Mouse (Mus musculus) right cerebral cortex, postnatal 25 days (tissue): ENCODE measurements around the gene Bcap29.
"Not testable (repeated sequence)": the region's sequence is repeated elsewhere in the genome, so short reads cannot be mapped to it uniquely, and the experiment has no call there.

Experiments
- DNase-seq: peaks from one replicate; pipeline ENCODE4 v3.0.0; 2022

Gene Bcap29

DNA sequence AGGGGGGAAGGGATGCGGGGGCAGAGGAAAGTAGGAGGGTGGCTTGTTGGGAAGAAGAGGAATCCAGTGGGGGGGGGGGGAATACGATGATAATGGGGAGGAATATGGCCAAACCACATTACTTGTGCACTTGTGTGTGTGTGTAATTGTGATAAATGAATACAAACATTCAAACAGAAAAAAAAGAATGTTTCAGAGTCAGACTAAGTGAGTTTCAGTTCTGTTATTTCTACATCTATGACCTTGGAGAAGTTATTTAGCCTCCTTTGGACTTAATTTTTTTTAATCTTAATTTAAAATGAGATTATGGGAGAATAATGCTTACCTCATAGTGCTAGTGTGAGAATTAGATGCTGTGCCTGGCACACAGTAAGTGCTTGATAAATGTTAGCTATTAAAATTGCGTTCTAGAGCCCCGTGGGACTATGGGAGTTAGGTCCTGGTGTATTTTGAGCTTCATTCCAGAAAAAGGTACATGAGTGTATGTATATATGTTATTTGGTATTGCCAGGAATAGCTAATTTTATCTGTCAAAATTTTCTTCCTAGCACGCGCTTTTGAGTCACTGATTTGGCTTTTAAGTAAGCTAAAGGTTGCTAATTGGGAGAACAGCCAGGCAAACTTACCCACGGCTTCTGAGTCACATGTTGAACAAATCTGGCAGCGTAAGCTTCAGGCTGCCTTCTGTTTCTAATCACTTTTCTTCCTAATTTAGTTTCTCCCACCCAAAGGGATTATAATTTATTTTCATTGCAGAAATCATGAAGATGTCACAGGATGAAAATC, 55.6 kb downstream of the Bcap29 start:
- peak; percentile 51 for DNase-seq

- DNase-seq, result no peak
Observed at GRCm38 (mm10) chr12:31574506-31574905, 60.0 kb downstream of the Bcap29 start.

DNA sequence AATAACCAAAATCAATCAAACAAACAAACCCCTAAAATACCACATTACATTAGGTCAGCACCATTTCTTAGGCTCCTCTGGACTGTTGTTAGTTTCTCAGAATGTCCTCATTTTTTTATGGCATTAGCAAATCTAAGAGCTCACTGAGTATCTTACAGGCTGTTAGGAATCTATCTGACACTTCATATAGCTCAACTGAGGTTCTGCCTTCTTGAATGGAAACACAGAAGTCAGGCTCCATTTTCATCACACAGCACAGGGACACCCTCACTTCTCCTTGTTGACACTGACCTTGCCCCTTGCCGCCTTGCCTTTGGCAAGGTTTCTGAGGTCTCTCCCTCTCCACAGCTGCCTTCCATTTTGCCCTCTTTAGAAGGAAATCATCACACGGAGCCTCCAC, 64.7 kb downstream of the Bcap29 start:
- DNase-seq, result no peak

DNA sequence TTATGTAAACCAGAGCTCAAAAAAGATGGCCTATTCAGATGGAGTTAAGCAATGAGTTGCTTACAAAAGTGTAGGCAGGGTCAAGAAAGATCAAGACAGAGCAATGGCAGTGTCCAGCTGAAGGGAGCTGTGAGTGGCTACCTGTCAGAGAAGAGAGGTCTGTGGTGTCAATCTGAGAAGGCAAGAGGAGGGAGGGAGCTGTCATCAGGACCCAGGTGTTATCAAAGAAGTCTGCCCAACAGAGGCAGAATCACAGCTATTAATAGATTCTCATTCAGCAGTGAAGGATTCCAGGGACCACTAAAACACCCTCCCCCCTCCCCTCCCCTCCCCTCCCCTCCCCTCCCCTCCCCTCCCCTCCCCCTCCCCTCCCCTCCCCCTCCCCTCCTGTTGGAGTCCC, 65.8 kb downstream of the Bcap29 start:
- no peak for DNase-seq

GRCm38 (mm10) chr12:31567535-31567934, 66.9 kb downstream of the Bcap29 start:
- not testable (repeated sequence) for DNase-seq

DNA sequence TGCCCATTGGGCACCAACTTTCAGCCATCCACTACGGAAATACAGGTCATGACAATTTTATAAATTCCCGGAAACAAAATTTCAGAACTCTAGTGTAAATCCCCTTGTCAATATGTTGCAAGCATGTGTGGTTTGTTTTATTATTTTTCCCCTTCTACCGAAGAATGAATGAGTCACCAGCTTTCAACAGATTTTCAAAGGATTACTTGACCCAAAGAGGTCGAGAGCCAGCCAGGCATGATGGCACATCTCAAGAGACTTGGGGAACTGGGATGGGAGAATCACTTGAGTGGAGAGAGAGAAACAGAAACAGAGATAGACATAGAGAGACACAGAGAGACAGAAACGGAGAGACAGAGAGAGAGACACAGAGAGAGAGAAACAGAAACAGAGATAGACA, 73.7 kb downstream of the Bcap29 start:
- DNase-seq, result no peak

DNA sequence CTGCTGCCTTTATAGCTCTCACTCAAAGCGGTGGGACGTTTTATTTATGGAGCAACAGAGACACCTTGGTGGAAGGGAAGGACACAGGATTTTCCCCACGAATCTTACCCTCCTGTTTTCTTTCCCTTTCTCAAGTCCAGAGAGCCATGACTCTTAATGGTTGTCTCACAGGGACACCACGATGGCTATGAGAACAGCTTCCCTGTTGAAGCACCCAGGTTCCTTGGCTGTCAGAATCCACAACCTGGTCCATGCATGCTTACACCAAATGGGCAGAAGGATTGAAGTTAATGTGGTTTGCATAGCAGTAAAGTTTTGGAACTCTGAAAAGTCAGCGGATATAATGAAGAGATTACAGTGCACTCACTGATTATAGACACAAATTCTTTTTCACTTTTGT, 74.5 kb downstream of the Bcap29 start:
- DNase-seq, result no peak

DNA sequence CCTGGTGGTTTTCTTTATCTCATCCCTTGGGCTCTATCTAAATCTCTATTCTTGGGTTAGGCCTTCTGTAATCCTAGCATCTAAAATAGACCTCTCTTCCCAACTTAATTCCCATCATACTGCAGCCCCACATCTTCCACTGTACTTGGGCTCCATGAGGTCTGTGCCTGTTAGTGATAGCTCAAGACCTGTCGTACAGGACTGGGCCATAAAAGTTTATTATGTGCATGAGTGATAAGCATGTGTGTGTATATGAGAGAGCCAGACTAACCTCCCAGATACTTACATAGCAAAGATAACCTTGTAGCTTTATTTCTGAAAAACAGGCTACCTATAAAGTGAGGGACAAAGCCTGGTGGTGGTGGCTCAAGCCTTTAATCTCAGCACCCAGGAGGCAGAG, 80.1 kb downstream of the Bcap29 start:
- no peak for DNase-seq

GRCm38 (mm10) chr12:31551252-31551651, 83.2 kb downstream of the Bcap29 start:
- DNase-seq, result no peak

DNA sequence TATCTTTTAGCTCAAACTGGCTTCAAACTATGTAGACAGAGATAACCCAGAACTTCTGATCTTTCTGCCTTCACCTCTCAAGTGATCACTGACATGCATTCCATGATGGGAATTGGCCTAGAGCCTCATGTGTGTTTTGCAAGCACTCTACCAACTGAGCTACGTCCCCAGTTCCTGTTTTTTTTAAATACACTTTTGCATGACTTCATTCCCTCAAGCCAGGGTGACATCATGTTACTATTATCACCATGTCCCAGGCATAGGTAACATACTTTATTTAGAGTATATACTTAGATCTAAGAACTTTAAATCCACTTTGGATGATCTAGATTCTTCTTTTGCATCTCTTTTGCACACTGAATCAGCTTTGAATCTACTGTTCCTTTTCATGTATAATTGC, 88.4 kb downstream of the Bcap29 start:
- DNase-seq, result no peak

- no peak for DNase-seq
Observed at GRCm38 (mm10) chr12:31545219-31545618, 89.2 kb downstream of the Bcap29 start.

- DNase-seq, result no peak
Observed at GRCm38 (mm10) chr12:31541541-31541940, 92.9 kb downstream of the Bcap29 start.
